Mouse (Mus musculus) left cerebral cortex, adult 6 months (tissue): Measurements from ENCODE around the gene Mycn. TPM values are rescaled to one million over a fixed set of nuclear protein-coding genes. Genes with fewer than 3 reads are reported as not detected.

Source experiments
- long read RNA-seq, 2 experiments: library from polyadenylated mRNA; unstranded; transcript quantifications; one replicate each; pipeline ENCODE4 v2.0.0; 2019 to 2020
- polyA plus RNA-seq: library from polyadenylated mRNA; unstranded; fragments of <200 nt; fragmentation: Nextera tagmentation; gene quantifications from 2 replicates; pipeline ENCODE4 v1.2.3, GENCODE M21; 2021

Mycn gene
- polyA plus RNA-seq = 5.3 and 5.4 TPM in 2 replicates
- long read RNA-seq, experiment 1, transcript Mycn-201 (3 exons, 2,674 nt) = major isoform, 50 of 59 reads
- long read RNA-seq, experiment 1, transcript Mycn-202 (2 exons, 2,522 nt) = minor isoform, 7 of 59 reads
- long read RNA-seq, experiment 1, partial matches to known transcripts = 1 of 59 reads
- long read RNA-seq, experiment 1, other reads (novel, unspliced or antisense) = 1 of 59 reads
- long read RNA-seq, experiment 2, transcript Mycn-201 (3 exons, 2,674 nt) = major isoform, 5 of 6 reads
- long read RNA-seq, experiment 2, partial matches to known transcripts = 0 of 6 reads
- long read RNA-seq, experiment 2, other reads (novel, unspliced or antisense) = 0 of 6 reads

GRCm38 (mm10) chr12:12941661-12942363, at the start of gene Mycn:
Gene Mycn (minus strand): TSS chr12:12941914.

